Mouse (Mus musculus): Measurements from ENCODE around the gene Scg2. TPM values are rescaled to one million over a fixed set of nuclear protein-coding genes. Genes with fewer than 3 reads are reported as not detected.

Scg2 gene
- polyA plus RNA-seq (2015; fragmentation: Nextera tagmentation; extraction: Ambion mirVana): 39.9 and 83.0 TPM in 2 replicates

DNA sequence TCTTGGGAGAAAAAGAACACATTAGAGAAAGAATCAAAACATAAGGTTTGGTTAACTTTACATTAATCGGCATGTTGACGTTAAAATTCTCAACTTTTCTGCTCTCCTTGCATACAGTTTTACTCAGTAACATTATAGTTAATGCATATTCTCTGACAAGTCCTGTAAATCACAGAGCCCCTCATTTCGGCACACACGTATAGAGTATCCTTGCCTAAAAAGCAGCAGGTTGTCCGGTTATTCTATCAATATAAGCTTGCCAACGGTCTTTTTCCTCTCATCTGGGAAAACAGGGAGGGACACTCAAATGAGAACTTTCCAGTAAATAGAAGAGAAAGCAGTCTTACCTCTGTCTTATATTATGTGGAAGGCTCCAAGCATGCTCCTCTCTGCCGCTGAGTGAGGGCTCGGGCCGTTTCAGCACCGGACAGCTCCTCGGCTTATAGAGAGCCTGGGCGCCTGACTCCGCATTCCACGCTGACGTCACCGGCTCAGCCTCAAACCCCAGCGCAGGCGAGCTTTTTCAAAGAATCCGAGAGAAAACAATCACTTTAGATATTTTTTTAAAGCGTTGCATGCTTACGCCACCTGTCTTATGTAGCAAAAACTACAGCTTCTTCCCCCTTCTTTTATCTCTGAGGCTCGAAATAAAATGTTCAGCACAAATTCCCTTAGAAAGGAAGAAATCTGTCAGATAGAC, at the start of gene Scg2:
Gene Scg2, minus strand, starts transcription at position 512 of the 700 bp plus-strand sequence.
- ATAC-seq: peak; percentile 94
- H3K9me3 ChIP-seq (ENCODE audit: control insufficient read depth, low read length): no peaks in the 10 kb centered on the region

DNA sequence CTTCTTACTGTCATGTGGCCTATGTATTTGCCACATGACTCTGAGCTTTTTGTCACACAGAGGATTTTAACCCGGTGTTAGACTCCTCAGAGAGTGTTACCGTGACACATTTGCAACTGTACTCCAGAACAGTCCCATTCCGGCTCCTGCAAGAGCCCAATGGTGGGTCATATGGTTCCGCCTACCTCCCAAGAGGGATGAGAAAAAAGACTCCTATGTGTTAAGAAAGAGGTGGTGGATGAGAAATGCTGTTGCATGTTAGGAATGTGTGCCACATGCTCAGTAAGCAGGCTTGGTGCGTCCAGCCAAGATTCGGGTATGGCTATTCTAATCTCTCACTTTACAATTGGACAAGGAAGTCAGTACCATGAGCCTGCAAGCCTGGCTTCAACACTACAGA, 45.6 kb upstream of the Scg2 start:
- Histone ChIP-seq H3K27me3 (replicated peaks; ENCODE audit: control insufficient read depth, insufficient read depth, low read length) (no peaks in the 10 kb centered on the region), H3K4me1 (replicated peaks; ENCODE audit: control insufficient read depth, insufficient read depth, low read length) (no peaks in the 10 kb centered on the region), H3K27ac (ENCODE audit: low read length) (no peak overlapping the region), H3K9ac (replicated peaks; ENCODE audit: low read depth, low read length) (no peak overlapping the region), H3K36me3 (ENCODE audit: control insufficient read depth, insufficient read depth) (no peaks in the 10 kb centered on the region), H3K4me2 (ENCODE audit: low read length) (no peak overlapping the region), H3K9me3 (ENCODE audit: control insufficient read depth, low read length) (no peaks in the 10 kb centered on the region), H3K4me3 (replicated peaks; ENCODE audit: low read length) (no peak overlapping the region)
- no peak for ATAC-seq
- 88% methylated on average over 6 of the region's 6 CpGs for WGBS

More for the DNA sequence above, at the start of gene Scg2:
- peak within 1 kb of the TSS; percentile 50 for H3K4me3 ChIP-seq (replicated peaks; ENCODE audit: low read length)
- H3K27ac ChIP-seq (ENCODE audit: low read length): no peak within 1 kb of the TSS
- WGBS: 11% methylated on average over 22 of the region's 22 CpGs
- peaks cover 2% of the 10 kb centered on the region; the same call in 1 of the 2 replicates for H3K4me1 ChIP-seq (replicated peaks; ENCODE audit: control insufficient read depth, insufficient read depth, low read length)
- peak within 1 kb of the TSS; percentile 69 for H3K4me2 ChIP-seq (ENCODE audit: low read length)
- no peaks in the 10 kb centered on the region for H3K27me3 ChIP-seq (replicated peaks; ENCODE audit: control insufficient read depth, insufficient read depth, low read length)
- H3K9ac ChIP-seq (replicated peaks; ENCODE audit: low read depth, low read length): peak within 1 kb of the TSS; percentile 61
- no peaks in the 10 kb centered on the region for H3K36me3 ChIP-seq (ENCODE audit: control insufficient read depth, insufficient read depth)

GRCm38 (mm10) chr1:79470856-79471255, 30.9 kb upstream of the Scg2 start:
- H3K27me3 ChIP-seq (replicated peaks; ENCODE audit: control insufficient read depth, insufficient read depth, low read length): no peaks in the 10 kb centered on the region
- ATAC-seq: no peak
- 0 out of 2 replicates have a peak, but pooled peaks cover under 1% of the 10 kb centered on the region for H3K9me3 ChIP-seq (ENCODE audit: control insufficient read depth, low read length)
- no peaks in the 10 kb centered on the region for H3K36me3 ChIP-seq (ENCODE audit: control insufficient read depth, insufficient read depth)
- whole genome bisulfite sequencing: 89% methylated on average over 2 of the region's 2 CpGs
- H3K4me2 ChIP-seq (ENCODE audit: low read length): no peak overlapping the region
- H3K27ac ChIP-seq (ENCODE audit: low read length): no peak overlapping the region
- no peak overlapping the region for H3K4me3 ChIP-seq (replicated peaks; ENCODE audit: low read length)
- no peaks in the 10 kb centered on the region for H3K4me1 ChIP-seq (replicated peaks; ENCODE audit: control insufficient read depth, insufficient read depth, low read length)
- no peak overlapping the region for H3K9ac ChIP-seq (replicated peaks; ENCODE audit: low read depth, low read length)

DNA sequence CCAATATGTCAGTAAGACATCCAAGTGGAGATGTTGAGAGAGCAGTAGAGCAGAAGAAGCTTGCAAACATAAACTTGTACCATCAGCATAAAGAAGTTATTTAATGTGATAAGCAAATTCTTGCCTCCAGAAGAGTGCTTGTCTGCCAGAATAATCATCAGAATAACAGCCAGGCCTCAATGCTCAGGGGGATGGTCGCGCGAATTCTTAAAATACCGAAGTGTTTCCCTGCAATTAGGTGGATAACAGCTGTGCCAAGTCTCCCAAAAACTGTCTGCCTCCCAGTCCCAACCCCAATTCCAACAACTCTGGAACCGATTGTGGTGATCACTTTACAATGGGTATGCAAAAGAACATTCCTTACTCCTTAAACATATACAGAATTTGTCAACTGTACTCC, 30.0 kb upstream of the Scg2 start:
- no peaks in the 10 kb centered on the region for H3K36me3 ChIP-seq (ENCODE audit: control insufficient read depth, insufficient read depth)
- no peak overlapping the region for H3K4me2 ChIP-seq (ENCODE audit: low read length)
- no peak overlapping the region for H3K27ac ChIP-seq (ENCODE audit: low read length)
- no peaks in the 10 kb centered on the region for H3K9me3 ChIP-seq (ENCODE audit: control insufficient read depth, low read length)
- 84% methylated on average over 5 of the region's 5 CpGs for WGBS
- H3K4me1 ChIP-seq (replicated peaks; ENCODE audit: control insufficient read depth, insufficient read depth, low read length): no peaks in the 10 kb centered on the region
- no peak overlapping the region for H3K9ac ChIP-seq (replicated peaks; ENCODE audit: low read depth, low read length)
- H3K4me3 ChIP-seq (replicated peaks; ENCODE audit: low read length): no peak overlapping the region
- ATAC-seq: no peak
- H3K27me3 ChIP-seq (replicated peaks; ENCODE audit: control insufficient read depth, insufficient read depth, low read length): no peaks in the 10 kb centered on the region

DNA sequence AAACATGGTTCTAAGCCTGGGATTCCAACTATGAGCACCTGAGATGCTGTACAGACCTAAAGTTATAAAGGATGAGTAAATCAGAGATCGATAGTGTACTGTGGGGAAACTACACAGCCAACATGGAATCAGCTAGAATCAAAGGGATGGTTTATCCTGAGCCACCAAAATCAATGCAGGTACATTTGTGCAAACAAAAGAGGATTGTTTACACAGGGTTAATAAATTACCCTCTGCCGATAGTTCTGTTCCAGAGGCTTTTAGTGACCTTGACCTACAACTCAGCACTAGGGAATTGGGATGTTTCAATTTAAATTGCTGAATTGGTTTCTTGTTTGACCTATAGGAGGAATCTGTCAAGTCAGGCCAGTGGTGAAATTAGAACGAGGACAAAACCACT, 26.7 kb upstream of the Scg2 start:
- Histone ChIP-seq H3K9me3 (ENCODE audit: control insufficient read depth, low read length) (no peaks in the 10 kb centered on the region), H3K9ac (replicated peaks; ENCODE audit: low read depth, low read length) (no peak overlapping the region), H3K27ac (ENCODE audit: low read length) (no peak overlapping the region), H3K4me1 (replicated peaks; ENCODE audit: control insufficient read depth, insufficient read depth, low read length) (no peaks in the 10 kb centered on the region), H3K36me3 (ENCODE audit: control insufficient read depth, insufficient read depth) (no peaks in the 10 kb centered on the region), H3K4me3 (replicated peaks; ENCODE audit: low read length) (no peak overlapping the region), H3K27me3 (replicated peaks; ENCODE audit: control insufficient read depth, insufficient read depth, low read length) (no peaks in the 10 kb centered on the region), H3K4me2 (ENCODE audit: low read length) (no peak overlapping the region)
- 82% methylated on average over 3 of the region's 3 CpGs for WGBS
- ATAC-seq: no peak

- 41% methylated on average over 5 of the region's 5 CpGs for WGBS
- H3K4me2 ChIP-seq (ENCODE audit: low read length): no peak overlapping the region
- H3K36me3 ChIP-seq (ENCODE audit: control insufficient read depth, insufficient read depth): no peaks in the 10 kb centered on the region
- no peaks in the 10 kb centered on the region for H3K27me3 ChIP-seq (replicated peaks; ENCODE audit: control insufficient read depth, insufficient read depth, low read length)
- no peak for ATAC-seq
- H3K9ac ChIP-seq (replicated peaks; ENCODE audit: low read depth, low read length): no peak overlapping the region
- peaks cover 9% of the 10 kb centered on the region for H3K4me1 ChIP-seq (replicated peaks; ENCODE audit: control insufficient read depth, insufficient read depth, low read length)
- no peaks in the 10 kb centered on the region for H3K9me3 ChIP-seq (ENCODE audit: control insufficient read depth, low read length)
- no peak overlapping the region for H3K27ac ChIP-seq (ENCODE audit: low read length)
- no peak overlapping the region for H3K4me3 ChIP-seq (replicated peaks; ENCODE audit: low read length)
These were observed 18.6 kb upstream of the Scg2 start for GRCm38 (mm10) chr1:79458558-79458957.

DNA sequence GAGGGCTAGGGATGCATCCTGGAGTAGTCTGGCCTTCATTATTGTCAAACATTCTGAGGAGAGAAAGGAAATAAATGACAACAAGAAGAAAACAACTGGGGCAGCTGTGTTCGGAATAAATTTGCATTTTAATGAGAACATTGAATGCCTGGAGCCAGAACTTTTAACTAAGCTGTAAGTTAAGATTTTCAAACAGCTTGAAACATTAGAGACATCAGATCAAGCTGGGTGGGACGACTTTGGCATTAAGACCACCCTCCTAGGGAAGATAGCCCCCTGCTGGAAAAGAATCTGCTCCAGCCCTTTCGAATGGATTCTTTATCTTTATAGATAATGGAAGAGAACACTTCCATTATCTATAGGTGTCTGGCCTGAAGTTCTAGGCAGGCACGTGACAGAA, 14.2 kb upstream of the Scg2 start:
- WGBS: 1% methylated on average over 4 of the region's 4 CpGs

DNA sequence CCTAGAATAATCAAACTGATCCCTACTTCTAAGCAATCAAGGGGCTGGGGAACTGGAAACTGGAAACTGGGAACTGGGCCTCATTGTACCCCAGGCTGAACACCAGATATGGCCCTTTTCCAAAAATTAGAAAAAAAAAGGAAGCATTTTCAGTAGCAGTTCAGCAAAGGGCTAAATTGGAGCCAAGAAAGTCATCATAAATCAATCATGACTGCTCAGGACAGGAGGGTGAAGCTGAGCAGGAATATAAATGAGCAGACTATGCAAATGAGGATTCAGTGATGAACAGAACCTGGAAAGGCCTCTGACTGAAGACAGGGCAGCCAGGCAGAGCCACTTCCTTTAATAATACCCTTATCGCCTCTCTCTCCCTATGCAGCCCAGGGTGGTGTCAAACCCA, 12.4 kb upstream of the Scg2 start:
- no peaks in the 10 kb centered on the region for H3K9me3 ChIP-seq (ENCODE audit: control insufficient read depth, low read length)
- ATAC-seq: 0 out of 2 replicates have a peak, but pooled peaks have one; percentile 9

More for the DNA sequence above, 14.2 kb upstream of the Scg2 start:
- H3K4me2 ChIP-seq (ENCODE audit: low read length): no peak overlapping the region
- peaks cover 23% of the 10 kb centered on the region for H3K4me1 ChIP-seq (replicated peaks; ENCODE audit: control insufficient read depth, insufficient read depth, low read length)
- no peaks in the 10 kb centered on the region for H3K9me3 ChIP-seq (ENCODE audit: control insufficient read depth, low read length)
- no peaks in the 10 kb centered on the region for H3K27me3 ChIP-seq (replicated peaks; ENCODE audit: control insufficient read depth, insufficient read depth, low read length)
- no peak overlapping the region for H3K9ac ChIP-seq (replicated peaks; ENCODE audit: low read depth, low read length)
- no peaks in the 10 kb centered on the region for H3K36me3 ChIP-seq (ENCODE audit: control insufficient read depth, insufficient read depth)
- no peak for ATAC-seq
- no peak overlapping the region for H3K4me3 ChIP-seq (replicated peaks; ENCODE audit: low read length)
- H3K27ac ChIP-seq (ENCODE audit: low read length): no peak overlapping the region

DNA sequence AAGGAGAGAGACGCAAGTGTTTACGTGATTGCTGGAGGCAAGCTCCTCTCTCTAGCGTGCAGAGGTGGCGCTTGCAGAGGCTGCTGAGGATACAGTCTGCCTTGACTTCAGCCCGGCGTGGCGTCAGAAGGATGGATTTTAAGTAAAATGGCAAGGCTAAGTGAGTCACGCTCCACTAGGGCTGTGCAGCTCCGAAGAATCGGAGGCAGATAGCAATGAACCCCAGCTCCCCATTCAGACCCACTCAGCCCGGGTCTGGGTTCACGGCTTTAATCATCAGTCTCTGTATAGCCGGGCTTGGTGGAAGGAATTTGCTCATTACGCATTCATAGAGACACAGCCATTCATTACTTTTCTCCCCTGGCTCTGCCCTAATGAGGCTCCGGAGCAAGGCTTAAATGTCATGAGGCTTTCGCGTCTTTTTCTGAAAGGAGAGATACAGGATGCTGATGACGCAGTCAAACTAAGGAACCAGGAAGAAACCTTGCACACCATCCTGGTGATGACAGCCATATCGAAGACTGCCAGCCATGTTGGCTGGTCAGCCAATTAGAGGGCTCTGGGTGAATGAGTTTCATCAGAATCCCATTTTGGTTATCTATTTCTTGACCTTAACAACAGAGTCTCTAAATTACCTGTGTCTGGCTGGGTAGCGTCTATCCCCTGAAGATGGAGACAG, 10.6 kb upstream of the Scg2 start:
- H3K9me3 ChIP-seq (ENCODE audit: control insufficient read depth, low read length): no peaks in the 10 kb centered on the region
- ATAC-seq: peak; percentile 82
- 3% methylated on average over 20 of the region's 20 CpGs for WGBS
- H3K4me2 ChIP-seq (ENCODE audit: low read length): peak overlapping the region; percentile 87
- no peaks in the 10 kb centered on the region for H3K27me3 ChIP-seq (replicated peaks; ENCODE audit: control insufficient read depth, insufficient read depth, low read length)
- peaks cover 23% of the 10 kb centered on the region for H3K4me1 ChIP-seq (replicated peaks; ENCODE audit: control insufficient read depth, insufficient read depth, low read length)
- peak overlapping the region; percentile 37; the same call in 1 of the 2 replicates for H3K27ac ChIP-seq (ENCODE audit: low read length)
- H3K4me3 ChIP-seq (replicated peaks; ENCODE audit: low read length): peak overlapping the region; percentile 49
- H3K9ac ChIP-seq (replicated peaks; ENCODE audit: low read depth, low read length): peak overlapping the region; percentile 68
- H3K36me3 ChIP-seq (ENCODE audit: control insufficient read depth, insufficient read depth): no peaks in the 10 kb centered on the region

More for the DNA sequence above, 12.4 kb upstream of the Scg2 start:
- peaks cover 23% of the 10 kb centered on the region for H3K4me1 ChIP-seq (replicated peaks; ENCODE audit: control insufficient read depth, insufficient read depth, low read length)
- WGBS: 11% methylated on average over 1 of the region's 1 CpGs
- no peaks in the 10 kb centered on the region for H3K27me3 ChIP-seq (replicated peaks; ENCODE audit: control insufficient read depth, insufficient read depth, low read length)
- no peak overlapping the region for H3K4me2 ChIP-seq (ENCODE audit: low read length)
- H3K27ac ChIP-seq (ENCODE audit: low read length): no peak overlapping the region
- no peaks in the 10 kb centered on the region for H3K36me3 ChIP-seq (ENCODE audit: control insufficient read depth, insufficient read depth)
- H3K9ac ChIP-seq (replicated peaks; ENCODE audit: low read depth, low read length): no peak overlapping the region
- no peak overlapping the region for H3K4me3 ChIP-seq (replicated peaks; ENCODE audit: low read length)
